ENCODE assay signal across 8 mouse cellular contexts in genomic region chr11:87662407-87662806, GRCm38 (mm10). TPM values are rescaled to one million over a fixed set of nuclear protein-coding genes. Genes with fewer than 3 reads are reported as not detected.
A peak's percentile ranks its signal among the peaks of the same experiment; 100 is the strongest.
DNase-seq lines count a peak whose midpoint lies in the region; ATAC-seq and TF ChIP-seq lines count a peak whose summit lies in the region.

Rnf43 (plus strand) TSS chr11:87662722.

- H3K4me1 ChIP-seq in hindbrain, postnatal 0 days (ENCODE audit: insufficient read depth, low read length): no peaks in the 10 kb centered on the region

- TF ChIP-seq CTCF in gastrocnemius, adult 2 months (IDR thresholded peaks at IDR 0.05): peak; percentile 92
- TF ChIP-seq CTCF in hindbrain, postnatal 0 days (IDR thresholded peaks at IDR 0.05; ENCODE audit: low read depth): peak; percentile 92
- peak; percentile 95 for TF ChIP-seq CTCF in left cerebral cortex, adult 2 months (IDR thresholded peaks at IDR 0.05)

- peak within 1 kb of the TSS; percentile 70 for H3K4me3 ChIP-seq in gastrocnemius, adult 2 months
- peak within 1 kb of the TSS; percentile 30 for H3K4me3 ChIP-seq in hindbrain, postnatal 0 days (ENCODE audit: low read length)
- H3K4me3 ChIP-seq in left cerebral cortex, adult 2 months: peak within 1 kb of the TSS; percentile 50

- intact Hi-C loops in gastrocnemius, adult 2 months (cut with DNase I): loop anchor here (2.0 to 5.0 kb wide), 2 partner anchors 75 to 108 kb away; partner anchors contain the start of gene Supt4a
- intact Hi-C loops in left cerebral cortex, adult 2 months (cut with DNase I): loop anchor here (1.0 to 2.0 kb wide), 5 partner anchors 74 to 288 kb away; partner anchors contain the start of gene Supt4a

- peak; percentile 93 for DNase-seq in ZHBTc4 (ENCODE audit: low read depth, low spot score)
- DNase-seq in gastrocnemius, adult 2 months: peak; percentile 76
- peak; percentile 86 for DNase-seq in hindbrain, postnatal 0 days (ENCODE audit: low spot score)
- peak; percentile 81 to 88 for DNase-seq in left cerebral cortex, adult 2 months (ENCODE audit: extremely low spot score in 1 of 2, low spot score in 2 of 2)
- peak; percentile 90 to 93 for DNase-seq in right cerebral cortex, adult 2 months (ENCODE audit: low spot score in 2 of 2)
- DNase-seq in urinary bladder, postnatal 14 days (ENCODE audit: low spot score): peak; percentile 92

- no peaks in the 10 kb centered on the region for H3K27me3 ChIP-seq in hindbrain, postnatal 0 days (ENCODE audit: insufficient read depth, low read length)

- peak within 1 kb of the TSS; percentile 43; the same call in 1 of the 2 replicates for H3K27ac ChIP-seq in gastrocnemius, adult 2 months
- no peak within 1 kb of the TSS for H3K27ac ChIP-seq in hindbrain, postnatal 0 days
- no peak within 1 kb of the TSS for H3K27ac ChIP-seq in left cerebral cortex, adult 2 months

- H3K36me3 ChIP-seq in hindbrain, postnatal 0 days (ENCODE audit: insufficient read depth, low read length): no peaks in the 10 kb centered on the region

- WGBS in hindbrain, postnatal 0 days: under 1% methylated on average over 8 of the region's 8 CpGs

- ATAC-seq in common myeloid progenitor, adult 5-6 weeks (replicated peaks; ENCODE audit: low read depth, poor library complexity, severe bottlenecking): peak; percentile 98
- peak; percentile 78 for ATAC-seq in hindbrain, postnatal 0 days
- peak; percentile 97 for ATAC-seq in megakaryocyte, adult 5-6 weeks (ENCODE audit: poor library complexity, severe bottlenecking)

- H3K4me2 ChIP-seq in hindbrain, postnatal 0 days (ENCODE audit: low read depth, low read length): peak within 1 kb of the TSS; percentile 56

- no peaks in the 10 kb centered on the region for H3K9me3 ChIP-seq in hindbrain, postnatal 0 days (ENCODE audit: low read length)

- H3K9ac ChIP-seq in hindbrain, postnatal 0 days (replicated peaks; ENCODE audit: low read length): 0 out of 2 replicates have a peak within 1 kb of the TSS, but pooled peaks have one; percentile 9

RNA-seq across cellular contexts. Expression of gene Rnf43, which starts in this region (rescaled TPM):
- 0.10 and 0.27 TPM in 2 replicates for total RNA-seq in common myeloid progenitor, adult 5-6 weeks (2017)
- total RNA-seq in gastrocnemius, adult 2 months (2021): under 1 TPM; 0.39 to 0.89 TPM
- total RNA-seq in hindbrain, postnatal 0 days (2014; rRNA removed): 0.90 and 10.7 TPM in 2 replicates
- 0.85 and 1.8 TPM in 2 replicates for polyA plus RNA-seq in hindbrain, postnatal 0 days (2015; fragmentation: Nextera tagmentation; extraction: Ambion mirVana)
- 1 to 10 TPM; 1.7 to 2.8 TPM for total RNA-seq in left cerebral cortex, adult 2 months (2021)
- 3.3 and 4.0 TPM in 2 replicates for total RNA-seq in megakaryocyte, adult 5-6 weeks (2015)
- total RNA-seq in megakaryocyte, adult 5-6 weeks (2017): 3.4 and 8.6 TPM in 2 replicates

Comparison
In these comparisons a context has a peak if more than half of its experiments do, and no peak if none do; other contexts are left out.
1. Peak in ATAC-seq in common myeloid progenitor, adult 5-6 weeks; RNA of the gene not detected or under 1 TPM.
2. Peak in DNase-seq, H3K4me3 ChIP-seq and H3K27ac ChIP-seq in gastrocnemius, adult 2 months; RNA of the gene not detected or under 1 TPM.